Mouse (Mus musculus) hindbrain, postnatal 0 days (tissue): ENCODE data around the gene 3110082I17Rik. TPM values are rescaled to one million over a fixed set of nuclear protein-coding genes. Genes with fewer than 3 reads are reported as not detected.

Source experiments
- ATAC-seq: fragments of 200-750 bp; cut with Nextera tagmentation; 2 replicates; pipeline ENCODE4 v1.8.0; 2017; ENCODE audit warnings: mild to moderate bottlenecking, moderate TSS enrichment, moderate library complexity
- DNase-seq: peaks from one replicate; pipeline ENCODE4 v3.0.0-alpha.2; 2015; ENCODE audit warnings: low spot score
- H3K27ac ChIP-seq: fragments of 300-500 bp; sonication (generic); 2 replicates; pipeline ENCODE4 v1.5.1; 2014; ENCODE audit warnings: mild to moderate bottlenecking
- H3K27me3 ChIP-seq: fragments of 300-500 bp; sonication (generic); 2 replicates; pipeline ENCODE4 v1.6.1; 2014; ENCODE audit warnings: low read length, mixed read lengths; ENCODE audit not compliant: insufficient read depth
- H3K36me3 ChIP-seq: fragments of 300-500 bp; sonication (generic); 2 replicates; pipeline ENCODE4 v1.6.1; 2014; ENCODE audit warnings: low read length, mixed read lengths; ENCODE audit not compliant: insufficient read depth
- H3K4me1 ChIP-seq: fragments of 300-500 bp; sonication (generic); 2 replicates; pipeline ENCODE4 v1.6.1; 2014; ENCODE audit warnings: antibody characterized with exemption, low read length, mixed read lengths; ENCODE audit not compliant: insufficient read depth
- H3K4me2 ChIP-seq: fragments of 300-500 bp; sonication (generic); 2 replicates; pipeline ENCODE4 v1.6.1; 2014; ENCODE audit warnings: low read depth, mild to moderate bottlenecking, low read length, moderate library complexity, mixed read lengths
- H3K4me3 ChIP-seq: fragments of 300-500 bp; sonication (generic); 2 replicates; pipeline ENCODE4 v1.5.1; 2014; ENCODE audit warnings: low read length
- H3K9ac ChIP-seq: fragments of 300-500 bp; sonication (generic); replicated peaks from 2 replicates; pipeline ENCODE4 v1.6.1; 2014; ENCODE audit warnings: mild to moderate bottlenecking, low read length, moderate library complexity, mixed read lengths
- H3K9me3 ChIP-seq: fragments of 300-500 bp; sonication (generic); 2 replicates; pipeline ENCODE4 v1.6.1; 2016; ENCODE audit warnings: low read length, mixed read lengths
- CTCF ChIP-seq: IDR thresholded peaks from 2 replicates; pipeline ENCODE4 v1.5.1; 2016; ENCODE audit warnings: antibody characterized with exemption, control low read depth, low read depth
- WGBS: fragments of 180-500 bp; shearing (Covaris S2); extraction: QIAGEN DNeasy Blood & Tissue Kit; methylation state at CpG from one replicate; pipeline ENCODE4 v1.1.7; 2014; 5-methylcytosine and 5-hydroxymethylcytosine counted together
- polyA plus RNA-seq: library from polyadenylated mRNA; unstranded; fragments of >200 nt; fragmentation: Nextera tagmentation; extraction: Ambion mirVana; gene quantifications from 2 replicates; pipeline ENCODE4 v1.2.1, GENCODE M21; 2015
- total RNA-seq: library from RNA; depleted of rRNA; stranded (reverse); fragments of >200 nt; gene quantifications from 2 replicates; pipeline ENCODE4 v1.2.3, GENCODE M21; 2014

3110082I17Rik gene
- total and polyA plus RNA-seq, 2 experiments from 2014 or later: 12.8 to 17.1 TPM

- no peak for DNase-seq
- Histone ChIP-seq H3K4me1 (peaks cover 10% of the 10 kb centered on the region; the same call in 1 of the 2 replicates), H3K9ac (no peak overlapping the region), H3K27me3 (no peaks in the 10 kb centered on the region), H3K4me3 (no peak overlapping the region), H3K27ac (no peak overlapping the region), H3K9me3 (no peaks in the 10 kb centered on the region), H3K4me2 (no peak overlapping the region), H3K36me3 (no peaks in the 10 kb centered on the region)
- no peak for TF ChIP-seq CTCF
- no peak for ATAC-seq
- WGBS: 90% methylated on average over 5 of the region's 5 CpGs
Observed at GRCm38 (mm10) chr5:139415001-139415400, 45.3 kb downstream of the 3110082I17Rik start.

GRCm38 (mm10) chr5:139413545-139413944, 46.8 kb downstream of the 3110082I17Rik start:
- Histone ChIP-seq H3K9ac (no peak overlapping the region), H3K9me3 (no peaks in the 10 kb centered on the region), H3K4me1 (peaks cover 3% of the 10 kb centered on the region; the same call in 1 of the 2 replicates), H3K27ac (no peak overlapping the region), H3K4me2 (no peak overlapping the region), H3K27me3 (no peaks in the 10 kb centered on the region), H3K4me3 (no peak overlapping the region), H3K36me3 (no peaks in the 10 kb centered on the region)
- DNase-seq (no peak), ATAC-seq (no peak)
- WGBS: 85% methylated on average over 4 of the region's 4 CpGs
- TF ChIP-seq CTCF: no peak

DNA sequence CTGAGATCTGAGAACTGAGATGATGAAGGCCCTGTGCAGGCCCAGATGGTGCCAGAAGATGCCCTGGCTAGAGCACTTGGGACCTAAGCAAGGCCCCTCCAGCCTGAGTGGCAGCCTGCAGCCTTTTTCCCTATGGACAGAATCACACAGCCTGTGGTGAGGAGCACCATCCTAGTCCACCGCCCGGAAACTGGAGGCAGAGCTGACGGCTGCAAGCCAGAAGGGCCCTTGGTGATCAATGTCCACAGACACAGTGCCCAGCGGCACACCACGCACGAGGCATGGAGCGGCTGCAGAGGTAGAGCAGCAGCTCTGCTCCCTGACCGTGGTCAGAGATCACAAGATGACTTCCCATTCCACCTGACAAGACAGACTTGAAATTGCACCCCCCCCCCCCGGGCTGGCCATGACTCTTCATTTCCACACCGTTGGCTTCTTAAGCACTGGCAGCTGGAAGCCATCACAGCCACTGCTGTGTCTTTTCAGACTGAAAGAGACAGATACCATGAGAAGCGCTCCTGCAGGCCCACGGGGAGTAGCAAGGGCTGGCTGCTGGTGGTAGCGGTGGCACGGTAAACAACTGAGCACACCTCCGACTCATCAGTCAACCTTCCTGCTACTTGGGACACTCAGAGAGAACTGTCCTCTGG, 48.5 kb downstream of the 3110082I17Rik start:
- DNase-seq (no peak), ATAC-seq (no peak)
- Histone ChIP-seq H3K9ac (no peak overlapping the region), H3K4me1 (peaks cover 7% of the 10 kb centered on the region; the same call in 1 of the 2 replicates), H3K36me3 (no peaks in the 10 kb centered on the region), H3K27ac (no peak overlapping the region), H3K9me3 (no peaks in the 10 kb centered on the region), H3K4me2 (no peak overlapping the region), H3K27me3 (no peaks in the 10 kb centered on the region), H3K4me3 (no peak overlapping the region)
- TF ChIP-seq CTCF: no peak
- WGBS: 56% methylated on average over 15 of the region's 15 CpGs

DNA sequence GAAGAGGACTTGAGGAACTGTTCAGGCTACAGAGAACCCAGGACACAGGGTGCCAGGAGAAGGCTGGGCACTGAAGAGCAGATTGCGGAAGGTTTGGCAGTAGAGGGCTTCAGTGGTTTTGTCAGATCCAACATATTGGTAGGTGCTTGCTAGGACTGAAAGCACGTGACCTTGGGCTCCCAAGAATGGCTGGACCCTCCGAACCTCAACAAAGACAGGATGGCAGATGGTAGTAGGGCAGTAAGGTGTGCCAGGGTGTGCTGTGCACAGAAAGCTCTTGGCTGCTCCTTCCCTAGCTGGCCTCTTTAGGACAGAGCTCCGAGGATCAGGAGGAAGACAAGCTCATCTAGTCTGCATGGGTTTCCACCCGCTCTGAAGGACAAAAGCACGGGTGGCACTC, 49.2 kb downstream of the 3110082I17Rik start:
- peaks cover 7% of the 10 kb centered on the region; the same call in 1 of the 2 replicates for H3K4me1 ChIP-seq
- no peaks in the 10 kb centered on the region for H3K9me3 ChIP-seq
- 84% methylated on average over 6 of the region's 6 CpGs for WGBS
- H3K4me3 ChIP-seq: no peak overlapping the region
- H3K36me3 ChIP-seq: no peaks in the 10 kb centered on the region
- H3K27me3 ChIP-seq: no peaks in the 10 kb centered on the region
- ATAC-seq (no peak), DNase-seq (no peak)
- H3K4me2 ChIP-seq: no peak overlapping the region
- no peak overlapping the region for H3K9ac ChIP-seq
- no peak for TF ChIP-seq CTCF
- H3K27ac ChIP-seq: no peak overlapping the region

GRCm38 (mm10) chr5:139410056-139410455, 50.3 kb downstream of the 3110082I17Rik start:
- TF ChIP-seq CTCF: no peak
- 86% methylated on average over 4 of the region's 4 CpGs for WGBS
- no peaks in the 10 kb centered on the region for H3K27me3 ChIP-seq
- peaks cover 7% of the 10 kb centered on the region; the same call in 1 of the 2 replicates for H3K4me1 ChIP-seq
- H3K9me3 ChIP-seq: no peaks in the 10 kb centered on the region
- DNase-seq (no peak), ATAC-seq (no peak)
- no peak overlapping the region for H3K4me3 ChIP-seq
- no peak overlapping the region for H3K4me2 ChIP-seq
- no peaks in the 10 kb centered on the region for H3K36me3 ChIP-seq
- H3K27ac ChIP-seq: no peak overlapping the region
- no peak overlapping the region for H3K9ac ChIP-seq

DNA sequence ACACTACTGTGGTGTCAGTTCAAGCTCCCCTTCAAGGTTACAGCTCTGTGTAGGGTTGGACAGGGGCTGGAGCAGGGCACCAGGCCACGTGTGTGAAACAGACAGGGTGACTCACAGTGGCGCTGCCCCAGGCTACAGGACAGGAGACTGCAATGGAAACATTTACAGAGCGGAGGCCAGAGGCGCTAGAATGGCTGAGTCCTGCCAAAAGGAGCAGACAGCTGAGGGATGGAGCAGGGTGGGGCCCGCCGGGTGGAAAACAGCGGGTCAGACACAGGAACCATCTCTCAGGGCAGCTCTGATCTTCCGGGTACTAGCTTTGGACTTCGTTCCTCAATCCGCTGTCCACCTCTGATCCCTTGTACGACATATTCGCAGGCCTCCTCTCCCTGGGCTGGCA, 50.9 kb downstream of the 3110082I17Rik start:
- 62% methylated on average over 12 of the region's 12 CpGs for WGBS
- Histone ChIP-seq H3K4me2 (no peak overlapping the region), H3K27me3 (no peaks in the 10 kb centered on the region), H3K9me3 (no peaks in the 10 kb centered on the region), H3K27ac (no peak overlapping the region), H3K4me1 (0 out of 2 replicates have a peak, but pooled peaks cover 5% of the 10 kb centered on the region), H3K9ac (no peak overlapping the region), H3K36me3 (no peaks in the 10 kb centered on the region), H3K4me3 (no peak overlapping the region)
- no peak for TF ChIP-seq CTCF
- no peak for DNase-seq
- ATAC-seq: no peak

DNA sequence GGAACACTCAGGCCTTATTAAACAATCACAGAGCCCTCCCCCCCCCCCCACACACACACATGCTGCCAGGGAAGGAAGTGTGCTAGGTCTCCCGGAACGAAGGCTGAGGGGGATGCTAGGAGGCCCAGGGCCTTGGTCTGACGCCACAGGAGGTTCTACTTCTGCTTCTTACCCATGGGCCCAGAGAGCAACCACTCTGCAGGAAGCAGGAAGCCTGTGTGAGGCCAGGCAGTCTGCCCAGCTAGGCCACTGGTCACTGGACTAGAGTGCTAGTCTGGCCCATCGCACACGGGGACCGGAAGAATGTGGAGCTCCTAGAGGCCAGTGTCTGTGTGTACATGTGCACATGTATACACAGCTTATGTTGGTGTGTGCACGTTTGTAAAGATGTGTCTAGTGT, 51.8 kb downstream of the 3110082I17Rik start:
- no peak overlapping the region for H3K4me2 ChIP-seq
- no peak overlapping the region for H3K27ac ChIP-seq
- TF ChIP-seq CTCF: no peak; the same call in 1 of the 2 replicates
- no peaks in the 10 kb centered on the region for H3K27me3 ChIP-seq
- 0 out of 2 replicates have a peak, but pooled peaks cover 5% of the 10 kb centered on the region for H3K4me1 ChIP-seq
- H3K36me3 ChIP-seq: no peaks in the 10 kb centered on the region
- DNase-seq: no peak
- H3K9me3 ChIP-seq: no peaks in the 10 kb centered on the region
- no peak for ATAC-seq
- WGBS: 75% methylated on average over 7 of the region's 7 CpGs
- no peak overlapping the region for H3K9ac ChIP-seq
- H3K4me3 ChIP-seq: no peak overlapping the region
